Mouse (Mus musculus): Measurements from ENCODE around the gene Atg2b.

- TF ChIP-seq CTCF (IDR thresholded peaks at IDR 0.05; ENCODE audit: extremely low read depth, insufficient read depth, low read length) (no peak), POLR2A (IDR thresholded peaks at IDR 0.05; ENCODE audit: extremely low read depth, insufficient read depth, low read length) (no peak)
Observed at GRCm38 (mm10) chr12:105687416-105687815, 2.4 kb upstream of the Atg2b start.

Data from cortical plate, adult 2 months (tissue).